Mouse (Mus musculus): ENCODE measurements around the gene Ccdc187. TPM values are rescaled to one million over a fixed set of nuclear protein-coding genes. Genes with fewer than 3 reads are reported as not detected.

The Ccdc187 gene
- total RNA-seq, 1 experiment = 0.18 TPM

DNA sequence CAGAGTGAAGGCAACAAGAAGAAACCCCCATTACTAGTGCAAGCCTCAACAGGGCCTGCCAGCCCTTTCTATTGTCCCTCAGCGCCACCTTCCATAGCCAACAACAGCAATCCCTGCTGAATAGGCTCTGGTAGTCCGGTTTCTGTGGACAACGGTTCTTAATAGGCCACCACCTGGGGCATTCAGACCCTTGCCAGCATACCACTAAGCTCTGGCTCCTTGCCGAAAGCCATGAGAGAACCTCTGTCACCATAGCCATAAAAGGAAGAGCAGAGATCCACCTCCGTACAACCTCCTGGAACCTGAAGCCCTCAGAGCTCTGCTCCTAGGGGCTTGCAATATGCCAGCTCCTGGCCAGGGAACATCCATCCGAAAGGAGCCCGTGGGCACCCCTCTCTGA is 5.0 kb upstream of the Ccdc187 start:
- no peak overlapping the region for H3K9ac ChIP-seq (ENCODE audit: insufficient read depth, low read depth, low read length, poor library complexity, severe bottlenecking)

GRCm38 (mm10) chr2:26298856-26299230 is 4.5 kb upstream of the Ccdc187 start:
- no peaks in the 10 kb centered on the region for H3K36me3 ChIP-seq (ENCODE audit: control insufficient read depth, insufficient read depth, low read length, poor library complexity, severe bottlenecking)
- H3K4me1 ChIP-seq (ENCODE audit: control insufficient read depth in 2 of 2, insufficient read depth in 2 of 2, low read length in 2 of 2, poor library complexity in 1 of 2) = peaks cover 3 to 31% of the 10 kb centered on the region in 2 experiments; a peak in 2 of 4 replicates
- no peaks in the 10 kb centered on the region for H3K9me3 ChIP-seq (ENCODE audit: control insufficient read depth, insufficient read depth, low read depth, low read length)
- H3K27ac ChIP-seq (ENCODE audit: insufficient read depth, low read depth, low read length, poor library complexity, severe bottlenecking) = peak overlapping the region; percentile 56
- in situ Hi-C loops (cut with MboI; ENCODE audit: low sequenced_read_pairs in 2 of 2, unreplicated experiment in 2 of 2) = no loop called here
- DNase-seq (ENCODE audit: low read depth, low spot score) = peak; percentile 50
- no peak overlapping the region; a peak in 1 of 4 replicates for H3K4me3 ChIP-seq (ENCODE audit: insufficient read depth in 1 of 2, low read depth in 1 of 2, low read length in 2 of 2, poor library complexity in 1 of 2, severe bottlenecking in 1 of 2)
- TF ChIP-seq MAFK (IDR thresholded peaks at IDR 0.05; ENCODE audit: insufficient read depth, low read depth, low read length) (no peak), HCFC1 (IDR thresholded peaks at IDR 0.05; ENCODE audit: borderline replicate concordance, insufficient read depth, low read length) (no peak), ZC3H11A (IDR thresholded peaks at IDR 0.05; ENCODE audit: borderline replicate concordance, low read depth, low read length) (no peak), CHD2 (IDR thresholded peaks at IDR 0.05; ENCODE audit: low read depth, low read length) (no peak)
- no peak overlapping the region for H3K9ac ChIP-seq (ENCODE audit: insufficient read depth, low read depth, low read length, poor library complexity, severe bottlenecking)

More for the DNA sequence above, 5.0 kb upstream of the Ccdc187 start:
- H3K4me3 ChIP-seq (ENCODE audit: insufficient read depth in 1 of 2, low read depth in 1 of 2, low read length in 2 of 2, poor library complexity in 1 of 2, severe bottlenecking in 1 of 2) = no peak overlapping the region
- TF ChIP-seq ZNF384 (IDR thresholded peaks at IDR 0.05; ENCODE audit: low read depth, low read length) (no peak), HCFC1 (IDR thresholded peaks at IDR 0.05; ENCODE audit: borderline replicate concordance, insufficient read depth, low read length) (no peak), MAFK (IDR thresholded peaks at IDR 0.05; ENCODE audit: insufficient read depth, low read depth, low read length) (no peak), ZC3H11A (IDR thresholded peaks at IDR 0.05; ENCODE audit: borderline replicate concordance, low read depth, low read length) (no peak), CHD2 (IDR thresholded peaks at IDR 0.05; ENCODE audit: low read depth, low read length) (no peak)
- DNase-seq (ENCODE audit: low read depth, low spot score) = no peak
- in situ Hi-C loops (cut with MboI; ENCODE audit: low sequenced_read_pairs in 2 of 2, unreplicated experiment in 2 of 2) = no loop called here
- H3K4me1 ChIP-seq (ENCODE audit: control insufficient read depth in 2 of 2, insufficient read depth in 2 of 2, low read length in 2 of 2, poor library complexity in 1 of 2) = peaks cover 3 to 31% of the 10 kb centered on the region in 2 experiments; a peak in 2 of 4 replicates
- H3K9me3 ChIP-seq (ENCODE audit: control insufficient read depth, insufficient read depth, low read depth, low read length) = no peaks in the 10 kb centered on the region
- H3K36me3 ChIP-seq (ENCODE audit: control insufficient read depth, insufficient read depth, low read length, poor library complexity, severe bottlenecking) = no peaks in the 10 kb centered on the region
- peak overlapping the region; percentile 32; the same call in 1 of the 2 replicates for H3K27ac ChIP-seq (ENCODE audit: insufficient read depth, low read depth, low read length, poor library complexity, severe bottlenecking)

DNA sequence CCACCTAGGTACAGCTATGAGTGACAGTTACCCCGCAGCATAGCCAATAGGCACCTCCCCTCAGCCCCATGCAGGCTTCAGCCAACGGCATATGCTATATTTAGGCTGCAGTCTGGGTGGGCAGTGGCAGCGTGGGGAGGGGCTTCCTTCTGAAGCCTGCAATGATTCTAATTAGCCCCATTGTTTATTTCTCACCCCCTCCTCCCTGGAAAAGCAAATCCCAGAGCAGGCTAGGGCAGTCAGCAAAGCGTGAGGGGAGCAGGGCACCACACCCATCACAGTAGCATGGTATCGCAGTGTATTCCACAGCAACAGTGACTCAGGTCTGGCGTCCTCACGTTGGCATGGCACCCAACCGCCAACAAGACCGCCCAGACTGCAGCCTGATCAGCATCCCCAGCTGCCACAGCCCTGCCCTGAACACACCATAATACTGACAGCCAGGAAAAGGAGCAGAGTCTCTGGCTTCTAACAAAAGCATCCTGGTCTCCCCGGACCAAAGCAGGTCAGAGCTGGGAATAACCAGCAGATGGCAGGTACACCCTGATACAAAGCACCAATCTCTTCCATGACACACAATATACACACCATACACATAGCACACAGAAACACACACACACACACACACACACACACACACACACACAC is 4.0 kb upstream of the Ccdc187 start:
- H3K36me3 ChIP-seq (ENCODE audit: control insufficient read depth, insufficient read depth, low read length, poor library complexity, severe bottlenecking) = no peaks in the 10 kb centered on the region
- H3K9ac ChIP-seq (ENCODE audit: insufficient read depth, low read depth, low read length, poor library complexity, severe bottlenecking) = no peak overlapping the region
- no peak for DNase-seq (ENCODE audit: low read depth, low spot score)
- peak overlapping the region; percentile 56 for H3K27ac ChIP-seq (ENCODE audit: insufficient read depth, low read depth, low read length, poor library complexity, severe bottlenecking)
- TF ChIP-seq MAFK (IDR thresholded peaks at IDR 0.05; ENCODE audit: insufficient read depth, low read depth, low read length) (peak; percentile 46; the same call in 1 of the 2 replicates), ZNF384 (IDR thresholded peaks at IDR 0.05; ENCODE audit: low read depth, low read length) (no peak)
- in situ Hi-C loops (cut with MboI; ENCODE audit: low sequenced_read_pairs in 2 of 2, unreplicated experiment in 2 of 2) = no loop called here
- H3K4me1 ChIP-seq (ENCODE audit: control insufficient read depth in 2 of 2, insufficient read depth in 2 of 2, low read length in 2 of 2, poor library complexity in 1 of 2) = peaks cover 3 to 31% of the 10 kb centered on the region in 2 experiments; a peak in 2 of 4 replicates
- H3K4me3 ChIP-seq (ENCODE audit: insufficient read depth in 1 of 2, low read depth in 1 of 2, low read length in 2 of 2, poor library complexity in 1 of 2, severe bottlenecking in 1 of 2) = no peak overlapping the region; a peak in 1 of 4 replicates
- H3K9me3 ChIP-seq (ENCODE audit: control insufficient read depth, insufficient read depth, low read depth, low read length) = no peaks in the 10 kb centered on the region

GRCm38 (mm10) chr2:26296606-26297195 is 2.3 kb upstream of the Ccdc187 start:
- Histone ChIP-seq H3K4me3 (ENCODE audit: insufficient read depth in 1 of 2, low read depth in 1 of 2, low read length in 2 of 2, poor library complexity in 1 of 2, severe bottlenecking in 1 of 2) (no peak overlapping the region), H3K36me3 (ENCODE audit: control insufficient read depth, insufficient read depth, low read length, poor library complexity, severe bottlenecking) (no peaks in the 10 kb centered on the region), H3K27ac (ENCODE audit: insufficient read depth, low read depth, low read length, poor library complexity, severe bottlenecking) (no peak overlapping the region), H3K9ac (ENCODE audit: insufficient read depth, low read depth, low read length, poor library complexity, severe bottlenecking) (no peak overlapping the region), H3K9me3 (ENCODE audit: control insufficient read depth, insufficient read depth, low read depth, low read length) (no peaks in the 10 kb centered on the region), H3K4me1 (ENCODE audit: control insufficient read depth in 2 of 2, insufficient read depth in 2 of 2, low read length in 2 of 2, poor library complexity in 1 of 2) (peaks cover 3 to 31% of the 10 kb centered on the region in 2 experiments; a peak in 2 of 4 replicates)
- no peak for TF ChIP-seq CHD2 (IDR thresholded peaks at IDR 0.05; ENCODE audit: low read depth, low read length)
- TF ChIP-seq MAFK (IDR thresholded peaks at IDR 0.05; ENCODE audit: insufficient read depth, low read depth, low read length) = no peak
- TF ChIP-seq HCFC1 (IDR thresholded peaks at IDR 0.05; ENCODE audit: borderline replicate concordance, insufficient read depth, low read length) = no peak
- TF ChIP-seq ZC3H11A (IDR thresholded peaks at IDR 0.05; ENCODE audit: borderline replicate concordance, low read depth, low read length) = no peak
- TF ChIP-seq ZNF384 (IDR thresholded peaks at IDR 0.05; ENCODE audit: low read depth, low read length) = no peak
- no peak for DNase-seq (ENCODE audit: low read depth, low spot score)
- in situ Hi-C loops (cut with MboI; ENCODE audit: low sequenced_read_pairs in 2 of 2, unreplicated experiment in 2 of 2) = no loop called here
